14 mouse cellular contexts compared by ENCODE assay signal in genomic region chr6:60870126-60870525, GRCm38 (mm10). TPM values are rescaled to one million over a fixed set of nuclear protein-coding genes. Genes with fewer than 3 reads are reported as not detected.
DNase-seq lines count a peak whose midpoint lies in the region; ATAC-seq and TF ChIP-seq lines count a peak whose summit lies in the region.
"Had no signal": no experiment of that assay in that cellular context is flagged by ENCODE, and none has a peak within 500 bp of the region (broad histone marks: within the 10 kb centered on the region; RNA-seq: fewer than 3 reads in every experiment).

No protein-coding gene starts in this region.

- TF ChIP-seq CTCF in left cerebral cortex, adult 2 months (IDR thresholded peaks at IDR 0.05): no peak

- no peaks in the 10 kb centered on the region for H3K4me1 ChIP-seq in embryonic facial prominence, embryonic 15.5 days
- H3K4me1 ChIP-seq: limb, embryonic 13.5 days; midbrain, embryonic 15.5 days had no signal

- no peaks in the 10 kb centered on the region for H3K9me3 ChIP-seq in embryonic facial prominence, embryonic 15.5 days (replicated peaks)
- H3K9me3 ChIP-seq: limb, embryonic 13.5 days; midbrain, embryonic 15.5 days had no signal

- H3K36me3 ChIP-seq in embryonic facial prominence, embryonic 15.5 days: no peaks in the 10 kb centered on the region
- H3K36me3 ChIP-seq: limb, embryonic 13.5 days; midbrain, embryonic 15.5 days had no signal

- no peak overlapping the region for H3K4me2 ChIP-seq in embryonic facial prominence, embryonic 15.5 days (replicated peaks)
- H3K4me2 ChIP-seq: limb, embryonic 13.5 days; midbrain, embryonic 15.5 days had no signal

- DNase-seq in embryo, embryonic 10.5 days (ENCODE audit: low spot score): peak; percentile 12
- DNase-seq in embryo, embryonic 10 days (ENCODE audit: low spot score): no peak
- peak; percentile 24 to 30 for DNase-seq in left cerebral cortex, postnatal 10 days (ENCODE audit: extremely low spot score in 1 of 2, low spot score in 2 of 2)
- no peak for DNase-seq in left cerebral cortex, adult 2 months (ENCODE audit: extremely low spot score in 1 of 2, low spot score in 2 of 2)
- peak; percentile 34 to 47 for DNase-seq in layer of hippocampus, postnatal 36 days
- DNase-seq in ovary, postnatal 14 days (ENCODE audit: low spot score): no peak
- no peak for DNase-seq in T-cell, adult 2 months (ENCODE audit: low spot score)
- DNase-seq: adrenal gland, postnatal 14 days; kidney, postnatal 10 days; lung, adult 18-20 months had no signal

- intact Hi-C loops in left cerebral cortex, postnatal 10 days (cut with DNase I): no loop called here
- intact Hi-C loops in left cerebral cortex, adult 2 months (cut with DNase I): no loop called here

- no peaks in the 10 kb centered on the region for H3K27me3 ChIP-seq in embryonic facial prominence, embryonic 15.5 days
- H3K27me3 ChIP-seq: limb, embryonic 13.5 days; midbrain, embryonic 15.5 days had no signal

- no peak overlapping the region for H3K9ac ChIP-seq in embryonic facial prominence, embryonic 15.5 days
- H3K9ac ChIP-seq: limb, embryonic 13.5 days; midbrain, embryonic 15.5 days had no signal

- 27% methylated on average over 1 of the region's 1 CpGs for WGBS in embryonic facial prominence, embryonic 15.5 days

- H3K27ac ChIP-seq in left cerebral cortex, adult 2 months: no peak overlapping the region
- H3K27ac ChIP-seq in embryonic facial prominence, embryonic 15.5 days (replicated peaks): no peak overlapping the region
- H3K27ac ChIP-seq: limb, embryonic 13.5 days; midbrain, embryonic 15.5 days had no signal

- ATAC-seq in embryonic facial prominence, embryonic 15.5 days (ENCODE audit: insufficient number of reproducible peaks, low FRiP score, low TSS enrichment, low read depth): peak; percentile 34; the same call in 1 of the 2 replicates
- ATAC-seq: intestine, embryonic 16.5 days; midbrain, embryonic 15.5 days had no signal

- no peak overlapping the region for H3K4me3 ChIP-seq in left cerebral cortex, adult 2 months
- no peak overlapping the region for H3K4me3 ChIP-seq in embryonic facial prominence, embryonic 15.5 days (replicated peaks)
- H3K4me3 ChIP-seq: limb, embryonic 13.5 days; midbrain, embryonic 15.5 days had no signal

RNA-seq across cellular contexts. Expression of gene Snca, which starts 40.5 kb away (rescaled TPM):
- total RNA-seq in left cerebral cortex, postnatal 10 days (2021): 100 to 1,000 TPM; 514 to 525 TPM
- 100 to 1,000 TPM; 306 to 330 TPM for total RNA-seq in left cerebral cortex, adult 2 months (2021)
- polyA plus RNA-seq in embryonic facial prominence, embryonic 15.5 days (2015; fragmentation: Nextera tagmentation; extraction: Ambion mirVana): 39.8 and 40.7 TPM in 2 replicates
- 100 to 1,000 TPM; 520 to 575 TPM for total RNA-seq in layer of hippocampus, postnatal 36 days (2021)

RNA-seq across cellular contexts. Expression of gene Mmrn1, which starts 54.6 kb away (rescaled TPM):
- 1 to 10 TPM; 1.1 to 1.2 TPM for total RNA-seq in left cerebral cortex, postnatal 10 days (2021)
- under 1 TPM in 1 of 2 experiments, not detected in 1; 0.16 TPM for total RNA-seq in left cerebral cortex, adult 2 months (2021)
- polyA plus RNA-seq in embryonic facial prominence, embryonic 15.5 days (2015; fragmentation: Nextera tagmentation; extraction: Ambion mirVana): 8.3 and 8.4 TPM in 2 replicates
- not detected for total RNA-seq in layer of hippocampus, postnatal 36 days (2021)

Comparison
In these comparisons a context has a peak if more than half of its experiments do, and no peak if none do; other contexts are left out.
1. DNase-seq: peak in embryo, embryonic 10.5 days (single experiment), left cerebral cortex, postnatal 10 days (2 of 2) and layer of hippocampus, postnatal 36 days (2 of 2); none in embryo, embryonic 10 days (single experiment), left cerebral cortex, adult 2 months (0 of 2), ovary, postnatal 14 days (single experiment) and T-cell, adult 2 months (single experiment).